Mouse (Mus musculus) lung, embryonic 14.5 days (tissue): Measurements from ENCODE around the gene Col24a1. TPM values are rescaled to one million over a fixed set of nuclear protein-coding genes. Genes with fewer than 3 reads are reported as not detected.

Experiments used
- ATAC-seq: fragments of 200-750 bp; cut with Nextera tagmentation; 2 replicates; pipeline ENCODE4 v1.8.0; 2017; ENCODE audit warnings: mild to moderate bottlenecking, moderate TSS enrichment, moderate library complexity; ENCODE audit not compliant: insufficient read depth
- DNase-seq: peaks from one replicate; pipeline ENCODE4 v3.0.0-alpha.2; 2015
- H3K27ac ChIP-seq: fragments of 300-500 bp; sonication (generic); 2 replicates; pipeline ENCODE4 v1.5.1; 2014; ENCODE audit warnings: low read depth, mild to moderate bottlenecking, moderate library complexity
- H3K27me3 ChIP-seq: fragments of 300-500 bp; sonication (generic); 2 replicates; pipeline ENCODE4 v1.6.1; 2014; ENCODE audit warnings: low read length, control low read depth; ENCODE audit not compliant: insufficient read depth
- H3K36me3 ChIP-seq: fragments of 300-500 bp; sonication (generic); 2 replicates; pipeline ENCODE4 v1.6.1; 2014; ENCODE audit warnings: control low read depth; ENCODE audit not compliant: insufficient read depth
- H3K4me1 ChIP-seq: fragments of 300-500 bp; sonication (generic); 2 replicates; pipeline ENCODE4 v1.6.1; 2014; ENCODE audit warnings: antibody characterized with exemption, control low read depth; ENCODE audit not compliant: insufficient read depth
- H3K4me2 ChIP-seq: fragments of 300-500 bp; sonication (generic); 2 replicates; pipeline ENCODE4 v1.6.1; 2014; ENCODE audit warnings: mild to moderate bottlenecking
- H3K4me3 ChIP-seq: fragments of 300-500 bp; sonication (generic); 2 replicates; pipeline ENCODE4 v1.5.1; 2014; ENCODE audit warnings: low read depth, low read length
- H3K9ac ChIP-seq: fragments of 300-500 bp; sonication (generic); 2 replicates; pipeline ENCODE4 v1.6.1; 2014
- H3K9me3 ChIP-seq: fragments of 300-500 bp; sonication (generic); 2 replicates; pipeline ENCODE4 v1.6.1; 2016; ENCODE audit warnings: low read depth, low read length, control low read depth
- CTCF ChIP-seq: IDR thresholded peaks from 2 replicates; pipeline ENCODE4 v1.5.1; 2016; ENCODE audit warnings: antibody characterized with exemption, low read depth
- WGBS: fragments of 180-500 bp; shearing (Covaris S2); extraction: QIAGEN DNeasy Blood & Tissue Kit; methylation state at CpG from one replicate; pipeline ENCODE4 v1.1.7; 2014; 5-methylcytosine and 5-hydroxymethylcytosine counted together
- polyA plus RNA-seq: library from polyadenylated mRNA; unstranded; fragments of >200 nt; fragmentation: Nextera tagmentation; extraction: Ambion mirVana; gene quantifications from 2 replicates; pipeline ENCODE4 v1.2.1, GENCODE M21; 2014

Col24a1 gene
- polyA plus RNA-seq, 1 experiment from 2014 or later, result 1.7 TPM

DNA sequence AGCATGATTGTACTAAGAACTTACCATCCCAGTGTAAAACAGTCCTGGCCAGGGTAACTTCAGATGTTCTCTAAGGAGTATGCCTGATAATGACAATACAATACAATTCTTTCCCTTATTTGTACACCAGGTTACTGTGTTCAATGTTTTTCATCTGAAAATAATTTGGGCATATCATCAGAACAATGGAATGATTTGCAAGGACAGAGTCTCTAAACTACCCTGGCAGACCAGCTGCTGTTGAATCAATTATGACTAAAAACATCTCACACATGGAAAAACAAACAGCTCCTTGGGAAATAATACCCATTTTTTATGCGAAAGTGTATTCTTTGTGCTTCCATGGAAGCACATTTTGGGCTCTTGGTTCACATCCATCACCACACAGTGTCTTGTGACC is 198.0 kb downstream of the Col24a1 start:
- no peak overlapping the region for H3K9ac ChIP-seq
- DNase-seq, result no peak
- ATAC-seq, result no peak
- H3K9me3 ChIP-seq, result no peaks in the 10 kb centered on the region
- H3K4me3 ChIP-seq, result no peak overlapping the region
- no peak overlapping the region for H3K27ac ChIP-seq
- no peak for TF ChIP-seq CTCF
- WGBS, result 86% methylated on average over 1 of the region's 1 CpGs
- no peak overlapping the region for H3K4me2 ChIP-seq
- H3K27me3 ChIP-seq, result no peaks in the 10 kb centered on the region
- H3K36me3 ChIP-seq, result no peaks in the 10 kb centered on the region
- no peaks in the 10 kb centered on the region for H3K4me1 ChIP-seq

GRCm38 (mm10) chr3:145491326-145491725 is 199.1 kb downstream of the Col24a1 start:
- H3K9ac ChIP-seq, result no peak overlapping the region
- WGBS, result 58% methylated on average over 3 of the region's 3 CpGs
- H3K4me2 ChIP-seq, result no peak overlapping the region
- H3K4me1 ChIP-seq, result no peaks in the 10 kb centered on the region
- ATAC-seq, result no peak
- DNase-seq, result no peak
- H3K4me3 ChIP-seq, result no peak overlapping the region
- no peaks in the 10 kb centered on the region for H3K36me3 ChIP-seq
- H3K27ac ChIP-seq, result no peak overlapping the region
- no peaks in the 10 kb centered on the region for H3K27me3 ChIP-seq
- TF ChIP-seq CTCF, result no peak
- no peaks in the 10 kb centered on the region for H3K9me3 ChIP-seq

- no peak overlapping the region for H3K27ac ChIP-seq
- no peaks in the 10 kb centered on the region for H3K4me1 ChIP-seq
- peak; percentile 42 for DNase-seq
- no peak overlapping the region for H3K4me2 ChIP-seq
- H3K9me3 ChIP-seq, result no peaks in the 10 kb centered on the region
- 47% methylated on average over 3 of the region's 3 CpGs for WGBS
- H3K4me3 ChIP-seq, result no peak overlapping the region
- no peaks in the 10 kb centered on the region for H3K27me3 ChIP-seq
- no peaks in the 10 kb centered on the region for H3K36me3 ChIP-seq
- ATAC-seq, result no peak
- no peak for TF ChIP-seq CTCF
- H3K9ac ChIP-seq, result no peak overlapping the region
These were observed 205.9 kb downstream of the Col24a1 start for GRCm38 (mm10) chr3:145498127-145498526.

GRCm38 (mm10) chr3:145498893-145499292 is 206.6 kb downstream of the Col24a1 start:
- no peak for TF ChIP-seq CTCF
- WGBS, result 75% methylated on average over 6 of the region's 6 CpGs
- no peak for ATAC-seq

DNA sequence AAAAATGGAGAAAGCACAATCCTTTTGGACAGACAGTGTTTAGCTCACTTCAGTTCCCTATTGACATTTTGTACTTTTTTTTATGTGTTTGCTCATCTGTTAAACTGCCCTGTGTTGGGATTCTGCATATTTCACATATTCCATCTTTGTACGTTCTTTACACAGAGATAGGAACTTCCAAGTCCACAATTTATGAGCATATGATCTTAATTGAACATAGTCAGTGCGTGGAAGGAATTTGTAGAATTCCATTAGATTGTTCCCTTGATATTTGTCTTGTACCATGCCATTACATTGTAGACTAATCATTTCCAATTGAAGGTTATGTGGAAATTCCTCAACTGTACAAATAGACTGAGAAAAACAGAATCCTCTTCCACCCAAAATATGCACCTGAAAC is 212.6 kb downstream of the Col24a1 start:
- no peak overlapping the region for H3K4me2 ChIP-seq
- DNase-seq (no peak), ATAC-seq (no peak)
- no peaks in the 10 kb centered on the region for H3K9me3 ChIP-seq
- H3K4me1 ChIP-seq, result no peaks in the 10 kb centered on the region
- no peak overlapping the region for H3K27ac ChIP-seq
- no peaks in the 10 kb centered on the region for H3K27me3 ChIP-seq
- 58% methylated on average over 2 of the region's 2 CpGs for WGBS
- no peak for TF ChIP-seq CTCF
- no peaks in the 10 kb centered on the region for H3K36me3 ChIP-seq
- H3K9ac ChIP-seq, result no peak overlapping the region
- no peak overlapping the region for H3K4me3 ChIP-seq

More at GRCm38 (mm10) chr3:145498893-145499292, 206.6 kb downstream of the Col24a1 start:
- H3K4me2 ChIP-seq, result no peak overlapping the region
- DNase-seq, result no peak
- no peaks in the 10 kb centered on the region for H3K27me3 ChIP-seq
- H3K4me1 ChIP-seq, result no peaks in the 10 kb centered on the region
- H3K4me3 ChIP-seq, result no peak overlapping the region
- no peak overlapping the region for H3K27ac ChIP-seq
- H3K36me3 ChIP-seq, result no peaks in the 10 kb centered on the region
- no peaks in the 10 kb centered on the region for H3K9me3 ChIP-seq
- no peak overlapping the region for H3K9ac ChIP-seq

DNA sequence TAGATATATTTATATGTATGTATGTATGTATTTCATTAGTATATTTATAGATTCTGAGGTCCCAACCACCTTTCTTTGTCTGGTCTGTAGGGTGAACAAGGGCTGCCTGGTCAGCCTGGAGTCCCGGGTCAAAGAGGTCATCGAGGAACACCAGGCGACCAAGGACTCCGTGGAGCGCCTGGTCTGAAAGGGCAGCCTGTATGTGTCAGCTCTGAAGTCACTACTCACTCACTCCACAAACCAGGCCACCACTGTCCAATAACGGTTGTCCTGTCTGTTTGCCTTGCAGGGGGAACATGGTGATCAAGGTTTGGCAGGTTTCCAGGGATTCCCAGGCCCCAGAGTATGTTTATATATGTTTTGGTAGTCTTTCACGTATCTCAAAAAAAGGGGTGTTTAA is 216.3 kb downstream of the Col24a1 start:
- no peak for TF ChIP-seq CTCF
- no peaks in the 10 kb centered on the region for H3K27me3 ChIP-seq
- no peak for DNase-seq
- no peak overlapping the region for H3K4me2 ChIP-seq
- H3K9ac ChIP-seq, result no peak overlapping the region
- H3K4me3 ChIP-seq, result no peak overlapping the region
- no peaks in the 10 kb centered on the region for H3K9me3 ChIP-seq
- no peaks in the 10 kb centered on the region for H3K36me3 ChIP-seq
- WGBS, result 45% methylated on average over 7 of the region's 7 CpGs
- no peaks in the 10 kb centered on the region for H3K4me1 ChIP-seq
- no peak for ATAC-seq
- H3K27ac ChIP-seq, result no peak overlapping the region

GRCm38 (mm10) chr3:145514197-145514596 is 221.9 kb downstream of the Col24a1 start:
- Histone ChIP-seq H3K4me2 (no peak overlapping the region), H3K4me1 (no peaks in the 10 kb centered on the region), H3K27ac (no peak overlapping the region), H3K9me3 (no peaks in the 10 kb centered on the region), H3K27me3 (no peaks in the 10 kb centered on the region), H3K36me3 (no peaks in the 10 kb centered on the region), H3K9ac (no peak overlapping the region), H3K4me3 (no peak overlapping the region)
- no peak for TF ChIP-seq CTCF
- WGBS, result 68% methylated on average over 5 of the region's 5 CpGs
- DNase-seq (no peak), ATAC-seq (no peak)

GRCm38 (mm10) chr3:145521528-145522080 is 229.3 kb downstream of the Col24a1 start:
- Histone ChIP-seq H3K36me3 (no peaks in the 10 kb centered on the region), H3K27me3 (no peaks in the 10 kb centered on the region), H3K9ac (no peak overlapping the region), H3K9me3 (no peaks in the 10 kb centered on the region), H3K27ac (no peak overlapping the region), H3K4me1 (0 out of 2 replicates have a peak, but pooled peaks cover 2% of the 10 kb centered on the region), H3K4me2 (no peak overlapping the region), H3K4me3 (no peak overlapping the region)
- 19% methylated on average over 7 of the region's 7 CpGs for WGBS
- no peak for ATAC-seq
- DNase-seq, result no peak
- no peak for TF ChIP-seq CTCF
